Mouse (Mus musculus) heart, adult 2 months (tissue): Measurements from ENCODE around the gene Lao1. TPM values are rescaled to one million over a fixed set of nuclear protein-coding genes. Genes with fewer than 3 reads are reported as not detected.

Experiments
- DNase-seq, 2 experiments: peaks; one replicate each; pipeline ENCODE4 v3.0.0; 2021
- H3K27ac ChIP-seq: fragments of 200-600 bp; 2 replicates; pipeline ENCODE4 v1.8.1; 2022
- H3K27me3 ChIP-seq: fragments of 200-500 bp; 2 replicates; pipeline ENCODE4 v1.6.1; 2012; ENCODE audit warnings: mild to moderate bottlenecking, low read length, inconsistent platforms, mixed read lengths; ENCODE audit not compliant: control insufficient read depth, insufficient read depth
- H3K36me3 ChIP-seq: fragments of 200-500 bp; 2 replicates; pipeline ENCODE4 v1.6.1; 2012; ENCODE audit warnings: low read length, inconsistent platforms; ENCODE audit not compliant: control insufficient read depth, insufficient read depth
- H3K4me1 ChIP-seq: fragments of 200-500 bp; 2 replicates; pipeline ENCODE4 v1.6.1; 2011; ENCODE audit warnings: low read length; ENCODE audit not compliant: control insufficient read depth, insufficient read depth
- H3K4me3 ChIP-seq: fragments of 200-600 bp; 2 replicates; pipeline ENCODE4 v1.8.1; 2022
- H3K79me2 ChIP-seq: fragments of 200-500 bp; replicated peaks from 2 replicates; pipeline ENCODE4 v1.6.1; 2012; ENCODE audit warnings: mild to moderate bottlenecking, inconsistent platforms, low read length, moderate library complexity, mixed read lengths; ENCODE audit not compliant: control insufficient read depth, insufficient read depth
- H3K9ac ChIP-seq: fragments of 200-500 bp; 2 replicates; pipeline ENCODE4 v1.6.1; 2012; ENCODE audit warnings: low read depth, mild to moderate bottlenecking, control low read depth, inconsistent platforms, low read length, mixed read lengths
- CTCF ChIP-seq: fragments of 200-600 bp; IDR thresholded peaks from 2 replicates; pipeline ENCODE4 v1.8.1; 2022; ENCODE audit warnings: antibody characterized with exemption, mild to moderate bottlenecking, moderate library complexity
- EP300 ChIP-seq: fragments of 200-500 bp; IDR thresholded peaks from 2 replicates; pipeline ENCODE4 v1.6.1; 2011; ENCODE audit warnings: low read depth, low read length, control low read depth; ENCODE audit not compliant: insufficient read depth
- POLR2A ChIP-seq: fragments of 200-500 bp; IDR thresholded peaks from 2 replicates; pipeline ENCODE4 v1.6.1; 2011; ENCODE audit warnings: mild to moderate bottlenecking, low read depth, low read length, control low read depth; ENCODE audit not compliant: insufficient read depth
- WGBS: fragments of 180-500 bp; shearing (Covaris S2); methylation state at CpG from one replicate; pipeline ENCODE4 v1.1.7; 2018; 5-methylcytosine and 5-hydroxymethylcytosine counted together
- intact Hi-C: fragments of 180-260 bp; cut with DNase I; formaldehyde crosslinking; loops from one replicate; pipeline ENCODE4 v1.15.1; 2025
- polyA plus RNA-seq: library from polyadenylated mRNA; depleted of rRNA; stranded (reverse); fragments of >200 nt; gene quantifications from 2 replicates; pipeline ENCODE4 v1.2.3, GENCODE M21; 2012
- total RNA-seq, 2 experiments: library from RNA; stranded (reverse); gene quantifications; 2 replicates each; pipeline ENCODE4 v1.2.3; 2021

Lao1 gene
- total and polyA plus RNA-seq, 3 experiments, result 0.20 to 0.42 TPM; not detected in 1

- no peaks in the 10 kb centered on the region for H3K79me2 ChIP-seq
- H3K36me3 ChIP-seq, result no peaks in the 10 kb centered on the region
- H3K27ac ChIP-seq, result no peak overlapping the region
- H3K9ac ChIP-seq, result no peak overlapping the region
- intact Hi-C loops, result no loop called here
- H3K4me3 ChIP-seq, result no peak overlapping the region
- no peak for DNase-seq
- WGBS, result 78% methylated on average over 2 of the region's 2 CpGs
- H3K27me3 ChIP-seq, result no peaks in the 10 kb centered on the region
- no peaks in the 10 kb centered on the region for H3K4me1 ChIP-seq
- no peak for TF ChIP-seq EP300
These were observed 11.9 kb downstream of the Lao1 start for GRCm38 (mm10) chr4:118973281-118973680.

- Histone ChIP-seq H3K79me2 (no peaks in the 10 kb centered on the region), H3K36me3 (no peaks in the 10 kb centered on the region), H3K9ac (no peak overlapping the region), H3K27me3 (no peaks in the 10 kb centered on the region), H3K4me3 (no peak overlapping the region), H3K4me1 (no peaks in the 10 kb centered on the region), H3K27ac (no peak overlapping the region)
- TF ChIP-seq CTCF (no peak), EP300 (no peak), POLR2A (no peak)
- WGBS, result 83% methylated on average over 4 of the region's 4 CpGs
- intact Hi-C loops, result no loop called here
- DNase-seq, result no peak
These were observed 23.9 kb downstream of the Lao1 start for GRCm38 (mm10) chr4:118985291-118985690.

GRCm38 (mm10) chr4:118988535-118988934 is 27.2 kb downstream of the Lao1 start:
- Histone ChIP-seq H3K4me1 (no peaks in the 10 kb centered on the region), H3K9ac (no peak overlapping the region), H3K36me3 (no peaks in the 10 kb centered on the region), H3K4me3 (no peak overlapping the region), H3K79me2 (no peaks in the 10 kb centered on the region), H3K27me3 (no peaks in the 10 kb centered on the region), H3K27ac (no peak overlapping the region)
- 11% methylated on average over 3 of the region's 3 CpGs for WGBS
- TF ChIP-seq POLR2A (no peak), CTCF (peak; percentile 86), EP300 (0 out of 2 replicates have a peak, but pooled peaks have one; percentile 68)
- no peak for DNase-seq
- intact Hi-C loops, result loop anchor here (1.0 to 2.0 kb wide), 3 partner anchors 43 to 410 kb away; no protein-coding TSS in a partner anchor

GRCm38 (mm10) chr4:118989331-118989730 is 28.0 kb downstream of the Lao1 start:
- intact Hi-C loops, result loop anchor here (2.0 kb wide), 1 partner anchor 411 kb away; no protein-coding TSS in a partner anchor
- DNase-seq, result no peak
- H3K9ac ChIP-seq, result no peak overlapping the region
- no peak overlapping the region for H3K27ac ChIP-seq
- no peak overlapping the region for H3K4me3 ChIP-seq
- H3K79me2 ChIP-seq, result no peaks in the 10 kb centered on the region
- WGBS, result 22% methylated on average over 12 of the region's 12 CpGs
- H3K4me1 ChIP-seq, result no peaks in the 10 kb centered on the region
- no peaks in the 10 kb centered on the region for H3K27me3 ChIP-seq
- no peaks in the 10 kb centered on the region for H3K36me3 ChIP-seq
- TF ChIP-seq POLR2A, result no peak
- TF ChIP-seq EP300, result no peak
- no peak for TF ChIP-seq CTCF

GRCm38 (mm10) chr4:118991797-118992196 is 30.4 kb downstream of the Lao1 start:
- no peak for DNase-seq
- intact Hi-C loops, result no loop called here

GRCm38 (mm10) chr4:118997127-118997542 is 35.8 kb downstream of the Lao1 start:
- no peaks in the 10 kb centered on the region for H3K36me3 ChIP-seq
- H3K79me2 ChIP-seq, result no peaks in the 10 kb centered on the region
- intact Hi-C loops, result no loop called here
- 87% methylated on average over 14 of the region's 14 CpGs for WGBS
- no peak for DNase-seq
- no peaks in the 10 kb centered on the region; the same call in 1 of the 2 replicates for H3K4me1 ChIP-seq
- TF ChIP-seq CTCF (no peak), POLR2A (no peak), EP300 (no peak)
- H3K4me3 ChIP-seq, result no peak overlapping the region
- H3K9ac ChIP-seq, result no peak overlapping the region
- no peak overlapping the region for H3K27ac ChIP-seq
- H3K27me3 ChIP-seq, result no peaks in the 10 kb centered on the region

More at GRCm38 (mm10) chr4:118991797-118992196, 30.4 kb downstream of the Lao1 start:
- Histone ChIP-seq H3K4me1 (no peaks in the 10 kb centered on the region), H3K27me3 (no peaks in the 10 kb centered on the region), H3K36me3 (no peaks in the 10 kb centered on the region), H3K9ac (no peak overlapping the region), H3K79me2 (no peaks in the 10 kb centered on the region), H3K4me3 (no peak overlapping the region), H3K27ac (no peak overlapping the region)
- TF ChIP-seq CTCF, result peak; percentile 62
- no peak for TF ChIP-seq POLR2A
- WGBS, result 28% methylated on average over 4 of the region's 4 CpGs
